Mouse (Mus musculus): ENCODE measurements around the gene Sox12. TPM values are rescaled to one million over a fixed set of nuclear protein-coding genes. Genes with fewer than 3 reads are reported as not detected.

Sox12 gene
- polyA plus RNA-seq (2014; fragmentation: Illumina TruSeq; extraction: RNeasy Lipid Tissue Mini Kit (QIAGEN cat#74804); ENCODE audit: insufficient read depth, low read depth, low replicate concordance): 1.6 TPM

DNA sequence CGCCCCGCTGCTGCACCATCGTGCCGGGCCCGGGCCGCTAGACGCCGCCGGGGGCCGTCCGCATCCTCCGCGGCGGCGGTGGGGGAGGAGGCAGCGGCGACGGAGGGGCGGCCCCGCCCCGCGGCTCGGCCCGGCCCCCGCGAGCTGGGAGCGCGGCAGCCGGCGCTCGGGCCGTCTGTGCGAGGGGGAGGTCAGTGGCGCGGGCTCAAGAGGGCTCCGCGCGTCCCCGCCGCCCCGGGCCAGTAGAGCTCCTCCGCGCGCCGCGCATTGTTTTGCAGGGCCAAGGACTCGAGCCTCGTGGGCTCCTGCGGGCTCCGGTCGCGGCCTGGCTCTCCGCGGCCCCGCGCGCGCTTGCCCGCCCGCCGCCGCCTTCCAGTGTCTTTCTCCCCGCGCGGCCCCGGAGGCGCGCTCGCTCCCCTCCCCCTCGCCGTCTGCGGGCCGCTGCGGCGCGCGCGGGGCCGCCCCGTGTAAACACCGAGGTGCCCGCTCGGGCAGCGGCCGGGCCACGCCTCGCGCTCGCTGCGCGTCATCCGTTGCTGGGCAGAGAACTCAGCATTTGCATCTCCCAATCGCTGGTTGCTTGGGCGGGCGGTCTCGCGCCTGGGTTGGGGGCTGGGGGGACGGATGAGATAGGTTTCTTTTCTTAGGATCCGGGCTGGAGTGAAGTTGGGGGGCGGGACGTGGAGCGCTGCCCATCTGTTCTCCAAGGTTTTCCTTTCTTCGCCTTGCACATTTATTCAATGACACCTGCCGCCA lies at the start of gene Sox12:
TSS of gene Sox12 (minus strand) at position 384 of the 756 bp plus-strand sequence.

DNA sequence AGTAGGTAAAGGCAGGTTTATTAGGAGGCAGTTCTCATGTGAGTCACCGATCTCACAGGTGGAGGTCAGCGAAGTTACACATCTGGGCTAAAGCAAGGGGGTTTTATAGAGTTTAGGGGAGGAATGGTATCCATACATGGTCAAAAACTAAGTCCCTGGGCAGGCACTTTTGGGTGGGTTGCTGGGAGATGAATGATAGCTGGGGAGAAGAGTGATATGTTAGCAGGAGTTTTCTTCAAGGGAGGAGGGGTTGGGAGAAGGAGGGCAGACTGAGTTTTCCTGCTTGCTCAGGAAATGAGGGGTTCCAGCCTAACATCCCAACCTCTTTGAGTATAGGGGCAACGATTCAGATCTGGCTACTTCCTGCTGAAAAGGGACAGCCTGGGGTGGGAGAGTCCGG lies 17.4 kb upstream of the Sox12 start, which contains the start of gene 6820408C15Rik:
TSS of gene 6820408C15Rik (plus strand) at position 301 of the 400 bp plus-strand sequence.

DNA sequence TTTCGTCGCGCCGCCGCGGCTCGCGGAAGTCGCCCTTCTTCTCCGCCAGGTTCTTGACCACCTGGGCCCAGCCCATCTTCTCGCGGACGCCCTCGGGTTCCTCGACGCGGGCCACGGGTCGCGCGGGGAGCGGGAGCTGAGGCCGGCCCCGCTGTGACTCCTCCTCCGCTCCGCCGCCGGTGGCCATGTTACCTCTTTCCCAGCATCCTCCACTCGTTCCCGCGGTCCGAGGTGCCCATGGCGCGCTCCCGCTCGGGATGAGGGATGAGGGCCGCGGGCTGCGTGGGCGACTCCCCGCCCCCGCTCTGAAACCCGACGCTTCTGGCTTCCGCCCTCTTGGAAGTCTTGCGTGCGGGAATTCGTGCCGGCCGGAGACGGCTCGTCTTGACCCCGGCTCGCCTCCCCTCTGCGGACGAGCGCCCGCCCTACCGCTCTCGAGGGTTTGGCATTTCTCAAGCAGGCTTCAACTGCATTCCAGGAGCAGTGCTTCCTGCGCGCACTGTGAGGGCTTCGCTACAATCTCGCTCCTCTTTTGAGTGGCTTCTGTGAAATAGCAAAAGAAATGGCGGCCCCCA lies 16.8 kb upstream of the Sox12 start, which contains the start of gene Zcchc3:
TSS of gene Zcchc3 (minus strand) at position 437 of the 575 bp plus-strand sequence.

DNA sequence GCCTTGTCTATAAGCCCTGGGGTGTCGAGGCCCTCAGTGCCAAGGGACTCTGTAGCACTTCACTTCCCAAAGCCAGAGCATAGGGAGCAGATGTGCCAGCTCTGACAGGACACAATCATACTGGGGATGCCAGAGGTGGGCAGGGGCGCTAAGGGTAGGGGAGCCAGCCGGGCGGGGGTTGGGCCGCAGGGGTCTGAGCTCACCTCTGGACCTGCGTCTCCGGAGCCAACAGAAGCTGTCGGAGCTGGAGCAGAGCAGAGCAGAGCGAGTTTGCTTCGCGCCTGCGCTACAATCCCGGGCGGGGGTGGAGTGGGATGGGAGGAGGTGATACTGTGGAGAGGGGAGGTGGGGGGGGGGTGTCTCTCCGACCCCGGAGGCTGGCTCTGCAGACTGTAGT lies 21.5 kb downstream of the Sox12 start, which contains the start of gene Nrsn2:
TSS of gene Nrsn2 (minus strand) at position 294 of the 397 bp plus-strand sequence.

Other genes starting within 250 kb of the Sox12 start
- 36.7 TPM for gene Csnk2a1, start 171.2 kb downstream of the Sox12 start, polyA plus RNA-seq (2014; fragmentation: Illumina TruSeq; extraction: RNeasy Lipid Tissue Mini Kit (QIAGEN cat#74804); ENCODE audit: insufficient read depth, low read depth, low replicate concordance)
- gene Tbc1d20, start 104.2 kb downstream of the Sox12 start, polyA plus RNA-seq (2014; fragmentation: Illumina TruSeq; extraction: RNeasy Lipid Tissue Mini Kit (QIAGEN cat#74804); ENCODE audit: insufficient read depth, low read depth, low replicate concordance): 38.9 TPM
- gene Rbck1, start 65.4 kb downstream of the Sox12 start, polyA plus RNA-seq (2014; fragmentation: Illumina TruSeq; extraction: RNeasy Lipid Tissue Mini Kit (QIAGEN cat#74804); ENCODE audit: insufficient read depth, low read depth, low replicate concordance): 61.4 TPM
- 4.1 TPM for gene Trib3, start 54.0 kb downstream of the Sox12 start, polyA plus RNA-seq (2014; fragmentation: Illumina TruSeq; extraction: RNeasy Lipid Tissue Mini Kit (QIAGEN cat#74804); ENCODE audit: insufficient read depth, low read depth, low replicate concordance)
- gene Nrsn2, start 21.4 kb downstream of the Sox12 start, polyA plus RNA-seq (2014; fragmentation: Illumina TruSeq; extraction: RNeasy Lipid Tissue Mini Kit (QIAGEN cat#74804); ENCODE audit: insufficient read depth, low read depth, low replicate concordance): not detected
- gene Zcchc3, start 17.0 kb upstream of the Sox12 start, polyA plus RNA-seq (2014; fragmentation: Illumina TruSeq; extraction: RNeasy Lipid Tissue Mini Kit (QIAGEN cat#74804); ENCODE audit: insufficient read depth, low read depth, low replicate concordance): 3.9 TPM
- 11.0 TPM for gene 6820408C15Rik, start 17.5 kb upstream of the Sox12 start, polyA plus RNA-seq (2014; fragmentation: Illumina TruSeq; extraction: RNeasy Lipid Tissue Mini Kit (QIAGEN cat#74804); ENCODE audit: insufficient read depth, low read depth, low replicate concordance)
- gene Defb23, start 66.6 kb upstream of the Sox12 start, polyA plus RNA-seq (2014; fragmentation: Illumina TruSeq; extraction: RNeasy Lipid Tissue Mini Kit (QIAGEN cat#74804); ENCODE audit: insufficient read depth, low read depth, low replicate concordance): not detected
- not detected for gene Defb20, start 79.0 kb upstream of the Sox12 start, polyA plus RNA-seq (2014; fragmentation: Illumina TruSeq; extraction: RNeasy Lipid Tissue Mini Kit (QIAGEN cat#74804); ENCODE audit: insufficient read depth, low read depth, low replicate concordance)
- gene Defb22, start 92.1 kb upstream of the Sox12 start, polyA plus RNA-seq (2014; fragmentation: Illumina TruSeq; extraction: RNeasy Lipid Tissue Mini Kit (QIAGEN cat#74804); ENCODE audit: insufficient read depth, low read depth, low replicate concordance): not detected
- gene Defb26, start 113.6 kb upstream of the Sox12 start, polyA plus RNA-seq (2014; fragmentation: Illumina TruSeq; extraction: RNeasy Lipid Tissue Mini Kit (QIAGEN cat#74804); ENCODE audit: insufficient read depth, low read depth, low replicate concordance): not detected
- not detected for gene Defb28, start 120.2 kb upstream of the Sox12 start, polyA plus RNA-seq (2014; fragmentation: Illumina TruSeq; extraction: RNeasy Lipid Tissue Mini Kit (QIAGEN cat#74804); ENCODE audit: insufficient read depth, low read depth, low replicate concordance)
- not detected for gene Defb29, start 142.0 kb upstream of the Sox12 start, polyA plus RNA-seq (2014; fragmentation: Illumina TruSeq; extraction: RNeasy Lipid Tissue Mini Kit (QIAGEN cat#74804); ENCODE audit: insufficient read depth, low read depth, low replicate concordance)
- not detected for gene Gm17416, start 171.3 kb upstream of the Sox12 start, polyA plus RNA-seq (2014; fragmentation: Illumina TruSeq; extraction: RNeasy Lipid Tissue Mini Kit (QIAGEN cat#74804); ENCODE audit: insufficient read depth, low read depth, low replicate concordance)
- gene Defb21, start 174.7 kb upstream of the Sox12 start, polyA plus RNA-seq (2014; fragmentation: Illumina TruSeq; extraction: RNeasy Lipid Tissue Mini Kit (QIAGEN cat#74804); ENCODE audit: insufficient read depth, low read depth, low replicate concordance): not detected
- gene Defb19, start 182.2 kb upstream of the Sox12 start, polyA plus RNA-seq (2014; fragmentation: Illumina TruSeq; extraction: RNeasy Lipid Tissue Mini Kit (QIAGEN cat#74804); ENCODE audit: insufficient read depth, low read depth, low replicate concordance): not detected
- not detected for gene Defb45, start 201.3 kb upstream of the Sox12 start, polyA plus RNA-seq (2014; fragmentation: Illumina TruSeq; extraction: RNeasy Lipid Tissue Mini Kit (QIAGEN cat#74804); ENCODE audit: insufficient read depth, low read depth, low replicate concordance)
- not detected for gene Defb36, start 206.3 kb upstream of the Sox12 start, polyA plus RNA-seq (2014; fragmentation: Illumina TruSeq; extraction: RNeasy Lipid Tissue Mini Kit (QIAGEN cat#74804); ENCODE audit: insufficient read depth, low read depth, low replicate concordance)
- gene Defb25, start 225.0 kb upstream of the Sox12 start, polyA plus RNA-seq (2014; fragmentation: Illumina TruSeq; extraction: RNeasy Lipid Tissue Mini Kit (QIAGEN cat#74804); ENCODE audit: insufficient read depth, low read depth, low replicate concordance): 2.9 TPM
- gene Rem1, start 228.9 kb upstream of the Sox12 start, polyA plus RNA-seq (2014; fragmentation: Illumina TruSeq; extraction: RNeasy Lipid Tissue Mini Kit (QIAGEN cat#74804); ENCODE audit: insufficient read depth, low read depth, low replicate concordance): 10.7 TPM